In genomic region chr3:127387016-127387517, GRCm38 (mm10) we compare ENCODE assay signal across 10 mouse cellular contexts.
DNase-seq lines count a peak whose midpoint lies in the region; ATAC-seq and TF ChIP-seq lines count a peak whose summit lies in the region.
"Had no signal": no experiment of that assay in that cellular context is flagged by ENCODE, and none has a peak within 500 bp of the region (broad histone marks: within the 10 kb centered on the region; RNA-seq: fewer than 3 reads in every experiment).

No protein-coding gene starts in this region.

- TF ChIP-seq POLR2A in brain, embryonic 14.5 days (IDR thresholded peaks at IDR 0.05; ENCODE audit: borderline replicate concordance, extremely low read depth, insufficient read depth, insufficient read length, poor library complexity, severe bottlenecking): no peak
- TF ChIP-seq POLR2A in cerebellum, adult 2 months (IDR thresholded peaks at IDR 0.05; ENCODE audit: borderline replicate concordance, insufficient read depth, low read length): no peak

- H3K4me3 ChIP-seq in cerebellum, adult 2 months (replicated peaks; ENCODE audit: insufficient read depth, low read depth, low read length): peak overlapping the region; percentile 50
- H3K4me3 ChIP-seq in forebrain, embryonic 16.5 days (replicated peaks; ENCODE audit: low read length): no peak overlapping the region
- no peak overlapping the region for H3K4me3 ChIP-seq in midbrain, embryonic 15.5 days
- H3K4me3 ChIP-seq: myocyte had no signal

- H3K9ac ChIP-seq in forebrain, embryonic 16.5 days (replicated peaks; ENCODE audit: low read depth, low read length): no peak overlapping the region
- no peak overlapping the region for H3K9ac ChIP-seq in midbrain, embryonic 15.5 days
- H3K9ac ChIP-seq: lung, embryonic 14.5 days had no signal

- peak overlapping the region; percentile 21 for H3K4me2 ChIP-seq in forebrain, embryonic 16.5 days (ENCODE audit: low read length)
- H3K4me2 ChIP-seq in midbrain, embryonic 15.5 days: no peak overlapping the region
- H3K4me2 ChIP-seq: lung, embryonic 14.5 days had no signal

- H3K9me3 ChIP-seq in forebrain, embryonic 16.5 days (ENCODE audit: control insufficient read depth, low read length): no peaks in the 10 kb centered on the region
- no peaks in the 10 kb centered on the region for H3K9me3 ChIP-seq in midbrain, embryonic 15.5 days

- no peaks in the 10 kb centered on the region for H3K36me3 ChIP-seq in forebrain, embryonic 16.5 days (ENCODE audit: control insufficient read depth, insufficient read depth)
- no peaks in the 10 kb centered on the region for H3K36me3 ChIP-seq in midbrain, embryonic 15.5 days (replicated peaks)

- peak; percentile 95 for ATAC-seq in forebrain, embryonic 16.5 days
- peak; percentile 83 for ATAC-seq in midbrain, embryonic 15.5 days (replicated peaks)

- WGBS in cerebellum, adult 2 months: 9% methylated on average over 14 of the region's 14 CpGs
- WGBS in forebrain, embryonic 16.5 days: 17% methylated on average over 14 of the region's 14 CpGs
- WGBS in midbrain, embryonic 15.5 days: 14% methylated on average over 14 of the region's 14 CpGs

- DNase-seq in brain, embryonic 14.5 days (ENCODE audit: low read depth): peak; percentile 95
- peak; percentile 27 to 32 for DNase-seq in cerebellum, adult 2 months
- DNase-seq in thymus, postnatal 10 days (ENCODE audit: low spot score in 2 of 2): no peak
- no peak for DNase-seq in layer of hippocampus, postnatal 25 days (ENCODE audit: extremely low spot score in 1 of 2, low spot score in 1 of 2)
- DNase-seq in ovary, postnatal 10 days (ENCODE audit: low spot score): no peak
- DNase-seq: adrenal gland, adult 8-10 months; lung, embryonic 14.5 days had no signal

- no peaks in the 10 kb centered on the region for H3K4me1 ChIP-seq in cerebellum, adult 2 months (ENCODE audit: control insufficient read depth, insufficient read depth, low read length)
- peaks cover 5% of the 10 kb centered on the region for H3K4me1 ChIP-seq in forebrain, embryonic 16.5 days (replicated peaks; ENCODE audit: control insufficient read depth, insufficient read depth, low read length)
- no peaks in the 10 kb centered on the region for H3K4me1 ChIP-seq in midbrain, embryonic 15.5 days

- TF ChIP-seq CTCF in brain, embryonic 14.5 days (IDR thresholded peaks at IDR 0.05; ENCODE audit: borderline replicate concordance, extremely low read depth, insufficient read depth, insufficient read length): no peak
- no peak for TF ChIP-seq CTCF in cerebellum, adult 2 months (IDR thresholded peaks at IDR 0.05; ENCODE audit: borderline replicate concordance, insufficient read depth, low read depth, low read length)

- H3K27ac ChIP-seq in cerebellum, adult 2 months (ENCODE audit: insufficient read depth, low read length): no peak overlapping the region
- H3K27ac ChIP-seq in forebrain, embryonic 16.5 days (ENCODE audit: low read length): peak overlapping the region; percentile 65
- H3K27ac ChIP-seq in midbrain, embryonic 15.5 days: no peak overlapping the region

- H3K27me3 ChIP-seq in cerebellum, adult 2 months (ENCODE audit: control insufficient read depth, insufficient read depth, low read length): no peaks in the 10 kb centered on the region
- H3K27me3 ChIP-seq in forebrain, embryonic 16.5 days (replicated peaks; ENCODE audit: control insufficient read depth, insufficient read depth, low read length): no peaks in the 10 kb centered on the region
- H3K27me3 ChIP-seq in midbrain, embryonic 15.5 days (replicated peaks): no peaks in the 10 kb centered on the region

Comparison
In these comparisons a context has a peak if more than half of its experiments do, and no peak if none do; other contexts are left out.
1. DNase-seq: peak in brain, embryonic 14.5 days (single experiment) and cerebellum, adult 2 months (2 of 2); none in thymus, postnatal 10 days (0 of 2), layer of hippocampus, postnatal 25 days (0 of 2) and ovary, postnatal 10 days (single experiment).